Mouse (Mus musculus): ENCODE measurements around the gene Hes7.

Hes7 gene

GRCm38 (mm10) chr11:69150444-69150843, 30.2 kb downstream of the Hes7 start:
- peak; percentile 70 to 76 for DNase-seq (ENCODE audit: low spot score in 2 of 2)

- no peak for DNase-seq (ENCODE audit: low spot score in 2 of 2)
Measured at GRCm38 (mm10) chr11:69151004-69151403, 30.8 kb downstream of the Hes7 start.

- DNase-seq (ENCODE audit: low spot score in 2 of 2) = no peak
Measured at GRCm38 (mm10) chr11:69153831-69154230, 33.6 kb downstream of the Hes7 start.

GRCm38 (mm10) chr11:69155351-69155750, 35.1 kb downstream of the Hes7 start:
- DNase-seq (ENCODE audit: low spot score in 2 of 2) = no peak

- DNase-seq (ENCODE audit: low spot score in 2 of 2) = peak in 1 of 2 experiments; percentile 25
Measured at GRCm38 (mm10) chr11:69156800-69157199, 36.6 kb downstream of the Hes7 start, which contains the start of gene Alox12b. Gene Alox12b (plus strand): TSS chr11:69156989.

GRCm38 (mm10) chr11:69169313-69169712, 49.1 kb downstream of the Hes7 start:
- peak; percentile 62 to 63 for DNase-seq (ENCODE audit: low spot score in 2 of 2)

- DNase-seq (ENCODE audit: low spot score in 2 of 2) = peak in 1 of 2 experiments; percentile 57
Measured at GRCm38 (mm10) chr11:69171626-69172025, 51.4 kb downstream of the Hes7 start.

- no peak for DNase-seq (ENCODE audit: low spot score in 2 of 2)
Measured at GRCm38 (mm10) chr11:69172606-69173005, 52.4 kb downstream of the Hes7 start.
